Mouse (Mus musculus) midbrain, embryonic 10.5 days (tissue): ENCODE measurements at regions not wholly inside any gene's neighbourhood (a gene's known extent, or its start where the extent isn't known, plus 50 kb on each side); places are given as distances from the start of the nearest gene placed in this dataset.
A peak's percentile ranks its signal among the peaks of the same experiment; 100 is the strongest.
"Not testable (repeated sequence)": the region's sequence is repeated elsewhere in the genome, so short reads cannot be mapped to it uniquely, and the experiment has no call there.

Experiments
- DNase-seq: peaks from one replicate; pipeline ENCODE4 v3.0.0-alpha.2; 2017; ENCODE audit warnings: low spot score
- H3K27ac ChIP-seq: fragments of 300-500 bp; sonication (generic); replicated peaks from 2 replicates; pipeline ENCODE4 v1.5.1; 2016; ENCODE audit warnings: mild to moderate bottlenecking
- H3K27me3 ChIP-seq: fragments of 300-500 bp; sonication (generic); 2 replicates; pipeline ENCODE4 v1.6.1; 2016; ENCODE audit warnings: low read depth, mild to moderate bottlenecking; ENCODE audit not compliant: poor library complexity, severe bottlenecking
- H3K36me3 ChIP-seq: fragments of 300-500 bp; sonication (generic); 2 replicates; pipeline ENCODE4 v1.6.1; 2016; ENCODE audit warnings: mild to moderate bottlenecking, moderate library complexity
- H3K4me1 ChIP-seq: fragments of 300-500 bp; sonication (generic); 2 replicates; pipeline ENCODE4 v1.6.1; 2016
- H3K4me3 ChIP-seq: fragments of 300-500 bp; sonication (generic); 2 replicates; pipeline ENCODE4 v1.5.1; 2016; ENCODE audit warnings: mild to moderate bottlenecking, moderate library complexity
- H3K9me3 ChIP-seq: fragments of 300-500 bp; sonication (generic); replicated peaks from 2 replicates; pipeline ENCODE4 v1.6.1; 2016; ENCODE audit warnings: mild to moderate bottlenecking
- WGBS: fragments of 180-500 bp; shearing (Covaris S2); methylation state at CpG from one replicate; pipeline ENCODE4 v1.1.7; 2016; 5-methylcytosine and 5-hydroxymethylcytosine counted together

DNA sequence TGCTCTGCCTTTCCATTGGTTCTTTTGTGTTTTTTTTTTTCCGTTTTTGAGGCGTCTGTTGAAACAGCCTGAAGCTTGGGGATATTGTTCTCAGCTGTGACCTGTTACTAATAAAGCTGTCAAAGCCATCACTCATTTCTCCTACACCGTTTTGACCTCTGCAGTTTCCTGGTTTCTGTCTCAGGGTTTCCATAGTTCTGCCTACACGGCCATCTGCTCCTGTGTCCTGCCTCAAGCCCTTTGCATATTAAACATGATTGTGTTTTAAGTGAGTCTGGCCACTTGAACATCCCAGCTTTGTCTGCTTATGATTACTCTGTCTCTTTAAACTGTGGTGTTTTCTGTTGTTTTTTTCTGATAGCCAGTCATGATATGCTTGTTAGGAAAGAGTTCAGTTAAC is 114.1 kb upstream of the Commd3 start:
- H3K27ac ChIP-seq: no peak overlapping the region
- DNase-seq: no peak
- H3K4me3 ChIP-seq: no peak overlapping the region
- H3K9me3 ChIP-seq: no peaks in the 10 kb centered on the region; the same call in 1 of the 2 replicates
- 74% methylated on average over 4 of the region's 4 CpGs for WGBS
- H3K4me1 ChIP-seq: no peaks in the 10 kb centered on the region
- H3K36me3 ChIP-seq: no peaks in the 10 kb centered on the region
- no peaks in the 10 kb centered on the region for H3K27me3 ChIP-seq

DNA sequence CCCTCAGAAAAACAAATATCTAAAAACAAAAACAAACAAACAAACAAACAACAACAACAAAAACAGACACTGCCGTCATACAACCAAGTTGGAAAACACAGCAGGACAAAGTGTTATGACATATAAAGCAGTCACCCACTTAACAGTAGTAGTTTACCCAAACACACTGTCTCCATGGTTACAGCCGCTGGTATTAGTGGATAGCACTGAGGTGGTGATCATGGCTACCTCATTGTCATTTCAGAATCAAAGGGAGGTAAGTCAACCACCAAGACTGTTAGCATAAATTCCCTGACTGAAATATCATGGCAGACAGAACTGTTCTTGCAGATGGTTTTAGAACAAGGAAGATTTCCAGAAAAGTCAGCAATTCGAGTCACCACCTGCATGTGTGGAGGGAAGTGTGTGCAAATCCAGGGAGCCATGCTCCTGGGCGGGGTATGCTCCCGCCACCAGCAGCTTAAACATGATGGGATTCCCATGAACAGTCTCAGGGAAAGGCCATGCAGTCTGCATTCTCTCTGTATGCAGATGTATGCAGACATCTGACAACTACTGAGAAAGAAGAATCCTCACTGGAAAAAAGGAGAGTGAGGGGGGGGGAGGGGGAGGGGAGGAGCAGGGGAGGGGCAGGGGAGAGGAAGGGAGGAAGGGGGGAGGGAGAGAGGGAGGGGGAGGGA is 124.1 kb upstream of the Commd3 start:
- H3K4me1 ChIP-seq: peaks cover 8% of the 10 kb centered on the region; the same call in 1 of the 2 replicates
- no peaks in the 10 kb centered on the region for H3K36me3 ChIP-seq
- 72% methylated on average over 5 of the region's 5 CpGs for WGBS
- DNase-seq: no peak
- no peak overlapping the region; the same call in 1 of the 2 replicates for H3K27ac ChIP-seq
- no peaks in the 10 kb centered on the region for H3K27me3 ChIP-seq
- no peaks in the 10 kb centered on the region for H3K9me3 ChIP-seq
- H3K4me3 ChIP-seq: no peak overlapping the region

DNA sequence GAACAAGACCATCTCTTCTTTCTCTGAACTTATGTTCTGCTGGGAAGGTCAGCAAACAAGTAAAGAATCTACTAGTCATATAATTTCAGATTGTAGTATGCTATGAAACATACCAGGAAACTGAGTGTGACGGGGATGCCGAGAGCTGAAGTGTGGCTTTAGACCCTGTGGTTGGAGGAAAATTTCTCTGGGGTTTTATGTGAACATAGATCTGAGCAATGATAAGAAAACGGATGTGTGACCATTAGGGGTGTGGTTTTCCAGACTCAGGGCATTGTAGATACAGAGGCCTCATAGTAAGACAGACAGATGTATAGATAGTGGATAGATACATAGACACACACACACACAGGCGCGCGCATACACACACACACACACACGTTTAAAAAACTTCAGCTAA is 131.8 kb upstream of the Dnajc1 start:
- Histone ChIP-seq H3K27me3 (no peaks in the 10 kb centered on the region), H3K36me3 (no peaks in the 10 kb centered on the region), H3K27ac (no peak overlapping the region), H3K9me3 (no peaks in the 10 kb centered on the region), H3K4me1 (no peaks in the 10 kb centered on the region), H3K4me3 (no peak overlapping the region)
- DNase-seq: no peak
- WGBS: 93% methylated on average over 7 of the region's 7 CpGs

GRCm38 (mm10) chr2:18523911-18524310 is 131.3 kb upstream of the Dnajc1 start:
- no peaks in the 10 kb centered on the region for H3K4me1 ChIP-seq
- no peak for DNase-seq
- no peak overlapping the region for H3K4me3 ChIP-seq
- H3K36me3 ChIP-seq: no peaks in the 10 kb centered on the region
- no peaks in the 10 kb centered on the region for H3K27me3 ChIP-seq
- no peaks in the 10 kb centered on the region for H3K9me3 ChIP-seq
- no peak overlapping the region for H3K27ac ChIP-seq
- WGBS: 88% methylated on average over 3 of the region's 3 CpGs

GRCm38 (mm10) chr2:18513435-18513834 is 120.8 kb upstream of the Dnajc1 start:
- Histone ChIP-seq H3K27ac (no peak overlapping the region), H3K36me3 (no peaks in the 10 kb centered on the region), H3K4me3 (no peak overlapping the region), H3K9me3 (no peaks in the 10 kb centered on the region), H3K27me3 (no peaks in the 10 kb centered on the region), H3K4me1 (no peaks in the 10 kb centered on the region)
- no peak for DNase-seq

GRCm38 (mm10) chr2:18509317-18509716 is 116.7 kb upstream of the Dnajc1 start:
- no peak overlapping the region for H3K4me3 ChIP-seq
- WGBS: 83% methylated on average over 1 of the region's 1 CpGs
- H3K4me1 ChIP-seq: no peaks in the 10 kb centered on the region
- no peaks in the 10 kb centered on the region for H3K9me3 ChIP-seq
- no peaks in the 10 kb centered on the region for H3K36me3 ChIP-seq
- no peak overlapping the region for H3K27ac ChIP-seq
- DNase-seq: no peak
- no peaks in the 10 kb centered on the region for H3K27me3 ChIP-seq

DNA sequence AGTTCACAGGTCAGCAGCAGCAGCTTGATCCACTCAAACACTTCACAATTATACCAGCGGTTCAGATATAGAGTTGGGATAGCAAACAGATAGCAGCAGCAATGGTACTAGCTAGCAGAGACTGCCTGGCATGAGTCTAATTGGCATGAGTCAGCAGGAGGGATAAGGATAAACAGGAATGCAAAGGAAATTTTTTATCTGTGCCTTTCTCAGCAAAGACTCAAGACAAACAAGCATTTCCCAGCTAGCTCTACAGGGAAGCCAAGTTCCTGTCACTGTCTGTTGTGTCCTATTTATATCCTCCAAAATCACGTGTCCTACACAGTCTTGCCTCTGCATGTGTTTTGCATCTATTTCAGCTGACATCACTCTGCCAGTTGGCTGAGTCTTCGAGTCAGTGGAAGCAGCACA is 80.7 kb upstream of the Dnajc1 start:
- Histone ChIP-seq H3K27ac (no peak overlapping the region), H3K9me3 (no peaks in the 10 kb centered on the region), H3K4me1 (no peaks in the 10 kb centered on the region), H3K4me3 (no peak overlapping the region), H3K36me3 (no peaks in the 10 kb centered on the region), H3K27me3 (no peaks in the 10 kb centered on the region)
- no peak for DNase-seq
- 72% methylated on average over 3 of the region's 3 CpGs for WGBS

DNA sequence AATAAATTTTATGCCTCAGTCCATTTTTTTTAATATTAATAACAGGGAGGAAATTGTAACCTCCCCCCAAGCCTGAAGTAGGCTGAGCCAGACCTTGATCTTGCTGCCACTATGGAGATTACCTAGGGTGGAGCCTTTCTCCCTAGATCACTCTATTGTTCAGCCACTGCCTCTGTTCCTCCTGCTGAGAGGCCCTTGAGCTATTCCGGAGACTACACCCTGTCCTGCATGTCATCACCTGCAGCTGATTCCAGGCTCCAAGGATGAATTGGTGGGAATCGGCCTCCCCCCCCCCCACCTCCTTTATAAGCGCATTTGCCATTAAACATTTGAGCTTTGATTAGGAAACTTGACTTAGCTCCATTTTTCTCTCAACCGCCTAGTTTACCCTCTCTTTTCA is 68.3 kb upstream of the Dnajc1 start:
- H3K27ac ChIP-seq: no peak overlapping the region
- no peak for DNase-seq
- 92% methylated on average over 4 of the region's 4 CpGs for WGBS
- no peaks in the 10 kb centered on the region for H3K36me3 ChIP-seq
- H3K4me3 ChIP-seq: no peak overlapping the region
- no peaks in the 10 kb centered on the region for H3K27me3 ChIP-seq
- H3K9me3 ChIP-seq: peaks cover 14% of the 10 kb centered on the region; the same call in 1 of the 2 replicates
- H3K4me1 ChIP-seq: no peaks in the 10 kb centered on the region

GRCm38 (mm10) chr2:18460281-18460680 is 67.7 kb upstream of the Dnajc1 start:
- 88% methylated on average over 3 of the region's 3 CpGs for WGBS
- H3K27me3 ChIP-seq, DNase-seq: not testable (repeated sequence)

GRCm38 (mm10) chr2:18453426-18453825 is 60.8 kb upstream of the Dnajc1 start:
- not testable (repeated sequence) for H3K9me3 ChIP-seq, H3K4me1 ChIP-seq, H3K27me3 ChIP-seq, H3K36me3 ChIP-seq, H3K27ac ChIP-seq, DNase-seq
- WGBS: 22% methylated on average over 2 of the region's 2 CpGs
- H3K4me3 ChIP-seq: 0 out of 2 replicates have a peak overlapping the region, but pooled peaks have one; percentile 32

More at GRCm38 (mm10) chr2:18460281-18460680, 67.7 kb upstream of the Dnajc1 start:
- H3K9me3 ChIP-seq: peaks cover 14% of the 10 kb centered on the region; the same call in 1 of the 2 replicates
- not testable (repeated sequence) for H3K27ac ChIP-seq, H3K4me3 ChIP-seq, H3K4me1 ChIP-seq, H3K36me3 ChIP-seq

GRCm38 (mm10) chr2:18445809-18446208 is 53.2 kb upstream of the Dnajc1 start:
- Histone ChIP-seq H3K36me3 (no peaks in the 10 kb centered on the region), H3K9me3 (no peaks in the 10 kb centered on the region), H3K27me3 (no peaks in the 10 kb centered on the region), H3K4me1 (peaks cover 10% of the 10 kb centered on the region), H3K4me3 (no peak overlapping the region), H3K27ac (no peak overlapping the region)
- WGBS: 38% methylated on average over 1 of the region's 1 CpGs
- no peak for DNase-seq
